In the genomic region with DNA sequence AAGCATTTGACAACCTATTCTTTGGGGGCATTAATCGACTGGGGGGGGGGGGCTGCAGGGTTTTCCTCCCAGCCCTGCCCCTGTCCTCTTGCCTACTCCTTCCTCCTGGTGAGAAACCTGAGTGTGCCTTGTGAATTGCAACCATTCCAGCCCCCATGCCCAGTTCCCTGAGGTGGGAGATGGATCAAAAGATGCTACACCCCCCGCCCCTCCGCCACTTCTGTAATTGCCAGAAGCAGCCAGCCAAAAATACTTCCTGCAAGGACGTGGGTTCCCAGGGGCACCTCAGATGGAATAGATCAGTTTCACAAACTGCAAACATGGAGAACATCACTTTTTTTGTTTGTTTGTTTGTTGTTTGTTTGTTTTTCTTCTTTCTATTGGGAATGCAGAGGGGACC, we compare ENCODE assay signal across 9 mouse cellular contexts.
DNase-seq lines count a peak whose midpoint lies in the region; ATAC-seq lines count a peak whose summit lies in the region.
"Had no signal": no experiment of that assay in that cellular context is flagged by ENCODE, and none has a peak within 500 bp of the region (broad histone marks: within the 10 kb centered on the region; RNA-seq: fewer than 3 reads in every experiment).

No protein-coding gene starts in this region.

- H3K4me3 ChIP-seq in heart, embryonic 11.5 days (ENCODE audit: low read depth, low read length): 0 out of 2 replicates have a peak overlapping the region, but pooled peaks have one; percentile 8
- H3K4me3 ChIP-seq in brown adipose tissue, adult 24 weeks (ENCODE audit: insufficient read depth, low read depth, low read length): peak overlapping the region; percentile 35
- peak overlapping the region; percentile 30 for H3K4me3 ChIP-seq in forebrain, embryonic 16.5 days (replicated peaks; ENCODE audit: low read length)
- peak overlapping the region; percentile 39; the same call in 1 of the 2 replicates for H3K4me3 ChIP-seq in midbrain, embryonic 10.5 days

- ATAC-seq in heart, embryonic 11.5 days (replicated peaks; ENCODE audit: insufficient number of reproducible peaks, low FRiP score, low TSS enrichment): no peak
- peak; percentile 11; the same call in 1 of the 2 replicates for ATAC-seq in forebrain, embryonic 16.5 days

- peak overlapping the region; percentile 7; the same call in 1 of the 2 replicates for H3K27ac ChIP-seq in heart, embryonic 11.5 days (ENCODE audit: low read depth, low read length)
- no peak overlapping the region for H3K27ac ChIP-seq in brown adipose tissue, adult 24 weeks (replicated peaks; ENCODE audit: low read depth, low read length)
- H3K27ac ChIP-seq in forebrain, embryonic 16.5 days (ENCODE audit: low read length): peak overlapping the region; percentile 70
- peak overlapping the region; percentile 82 for H3K27ac ChIP-seq in midbrain, embryonic 10.5 days (replicated peaks)

- H3K4me2 ChIP-seq in heart, embryonic 11.5 days: peak overlapping the region; percentile 54
- peak overlapping the region; percentile 51 for H3K4me2 ChIP-seq in forebrain, embryonic 16.5 days (ENCODE audit: low read length)

- DNase-seq in heart, postnatal 14 days: no peak
- DNase-seq in midbrain, embryonic 10.5 days (ENCODE audit: low spot score): no peak
- DNase-seq in spleen, postnatal 10 days (ENCODE audit: low spot score in 2 of 2): no peak
- DNase-seq in cerebellum, adult 9-10 months: no peak
- no peak for DNase-seq in left cerebral cortex, postnatal 25 days (ENCODE audit: low spot score in 2 of 2)
- DNase-seq: thymus, postnatal 25 days had no signal

- H3K9ac ChIP-seq in heart, embryonic 11.5 days (ENCODE audit: low read depth, low read length): peak overlapping the region; percentile 23; the same call in 1 of the 2 replicates
- peak overlapping the region; percentile 38 for H3K9ac ChIP-seq in forebrain, embryonic 16.5 days (replicated peaks; ENCODE audit: low read depth, low read length)

- H3K9me3 ChIP-seq in heart, embryonic 11.5 days (replicated peaks; ENCODE audit: control insufficient read depth, low read length): no peaks in the 10 kb centered on the region
- H3K9me3 ChIP-seq in forebrain, embryonic 16.5 days (ENCODE audit: control insufficient read depth, low read length): no peaks in the 10 kb centered on the region
- H3K9me3 ChIP-seq in midbrain, embryonic 10.5 days (replicated peaks): no peaks in the 10 kb centered on the region

- peaks cover 14% of the 10 kb centered on the region for H3K4me1 ChIP-seq in heart, embryonic 11.5 days (ENCODE audit: control insufficient read depth, insufficient read depth, low read length)
- H3K4me1 ChIP-seq in brown adipose tissue, adult 24 weeks (ENCODE audit: control insufficient read depth, insufficient read depth, insufficient read length, low read length): 0 out of 2 replicates have a peak, but pooled peaks cover 2% of the 10 kb centered on the region
- peaks cover 24% of the 10 kb centered on the region for H3K4me1 ChIP-seq in forebrain, embryonic 16.5 days (replicated peaks; ENCODE audit: control insufficient read depth, insufficient read depth, low read length)
- H3K4me1 ChIP-seq in midbrain, embryonic 10.5 days: peaks cover 37% of the 10 kb centered on the region

- WGBS in heart, embryonic 11.5 days (ENCODE audit: insufficient replicate concordance): 45% methylated on average over 4 of the region's 4 CpGs
- 25% methylated on average over 4 of the region's 4 CpGs for WGBS in forebrain, embryonic 16.5 days
- 61% methylated on average over 4 of the region's 4 CpGs for WGBS in midbrain, embryonic 10.5 days

- intact Hi-C loops in heart, postnatal 14 days (cut with DNase I): no loop called here
- intact Hi-C loops in left cerebral cortex, postnatal 25 days (cut with DNase I): loop anchor here (5.0 kb wide), 1 partner anchor 65 kb away; no protein-coding TSS in a partner anchor

- H3K27me3 ChIP-seq in heart, embryonic 11.5 days (ENCODE audit: control insufficient read depth, insufficient read depth, low read length): no peaks in the 10 kb centered on the region
- no peaks in the 10 kb centered on the region for H3K27me3 ChIP-seq in forebrain, embryonic 16.5 days (replicated peaks; ENCODE audit: control insufficient read depth, insufficient read depth, low read length)
- H3K27me3 ChIP-seq in midbrain, embryonic 10.5 days (ENCODE audit: low read depth, poor library complexity, severe bottlenecking): no peaks in the 10 kb centered on the region

- H3K36me3 ChIP-seq in heart, embryonic 11.5 days (ENCODE audit: control insufficient read depth, insufficient read depth, low read length): no peaks in the 10 kb centered on the region
- no peaks in the 10 kb centered on the region for H3K36me3 ChIP-seq in forebrain, embryonic 16.5 days (ENCODE audit: control insufficient read depth, insufficient read depth)
- no peaks in the 10 kb centered on the region for H3K36me3 ChIP-seq in midbrain, embryonic 10.5 days
